Mouse (Mus musculus): ENCODE results near the gene Slc7a15. TPM values are rescaled to one million over a fixed set of nuclear protein-coding genes. Genes with fewer than 3 reads are reported as not detected.

Gene Slc7a15
- polyA plus RNA-seq, 1 experiment from 2014 or later, result not detected

- Histone ChIP-seq H3K27ac (no peak overlapping the region), H3K9ac (no peak overlapping the region), H3K4me1 (replicated peaks) (peaks cover 16% of the 10 kb centered on the region), H3K9me3 (replicated peaks) (no peaks in the 10 kb centered on the region), H3K27me3 (no peaks in the 10 kb centered on the region), H3K36me3 (no peaks in the 10 kb centered on the region), H3K4me3 (no peak overlapping the region), H3K4me2 (no peak overlapping the region)
- no peak for ATAC-seq (replicated peaks; ENCODE audit: insufficient number of reproducible peaks, insufficient read depth, low FRiP score, low read depth)
- 84% methylated on average over 6 of the region's 6 CpGs for WGBS
Observed at GRCm38 (mm10) chr12:8504131-8504530, 94.7 kb downstream of the Slc7a15 start.

- H3K9me3 ChIP-seq (replicated peaks), result no peaks in the 10 kb centered on the region
- no peak overlapping the region for H3K4me3 ChIP-seq
- peaks cover 16% of the 10 kb centered on the region for H3K4me1 ChIP-seq (replicated peaks)
- ATAC-seq (replicated peaks; ENCODE audit: insufficient number of reproducible peaks, insufficient read depth, low FRiP score, low read depth), result no peak
- H3K9ac ChIP-seq, result no peak overlapping the region
- H3K4me2 ChIP-seq, result no peak overlapping the region
- H3K36me3 ChIP-seq, result no peaks in the 10 kb centered on the region
- 14% methylated on average over 6 of the region's 6 CpGs for WGBS
- H3K27ac ChIP-seq, result no peak overlapping the region
- H3K27me3 ChIP-seq, result no peaks in the 10 kb centered on the region
Observed at GRCm38 (mm10) chr12:8502546-8502945, 96.3 kb downstream of the Slc7a15 start.

- Histone ChIP-seq H3K36me3 (no peaks in the 10 kb centered on the region), H3K27ac (0 out of 2 replicates have a peak overlapping the region, but pooled peaks have one; percentile 0), H3K4me1 (replicated peaks) (peaks cover 24% of the 10 kb centered on the region), H3K27me3 (no peaks in the 10 kb centered on the region), H3K9me3 (replicated peaks) (no peaks in the 10 kb centered on the region), H3K9ac (no peak overlapping the region), H3K4me2 (no peak overlapping the region), H3K4me3 (no peak overlapping the region)
- ATAC-seq (replicated peaks; ENCODE audit: insufficient number of reproducible peaks, insufficient read depth, low FRiP score, low read depth), result no peak
- WGBS, result 64% methylated on average over 14 of the region's 14 CpGs
Observed at GRCm38 (mm10) chr12:8501571-8502305, 97.1 kb downstream of the Slc7a15 start.

- H3K4me3 ChIP-seq, result peak overlapping the region; percentile 94
Observed at GRCm38 (mm10) chr12:8500597-8501570, 98.0 kb downstream of the Slc7a15 start.

GRCm38 (mm10) chr12:8499871-8500596, 98.8 kb downstream of the Slc7a15 start, which contains the start of gene Rhob:
Rhob (minus strand) TSS chr12:8500009.
- Histone ChIP-seq H3K9me3 (replicated peaks) (no peaks in the 10 kb centered on the region), H3K36me3 (no peaks in the 10 kb centered on the region), H3K4me2 (peak within 1 kb of the TSS; percentile 75), H3K9ac (peak within 1 kb of the TSS; percentile 99), H3K4me1 (replicated peaks) (peaks cover 35% of the 10 kb centered on the region), H3K27me3 (no peaks in the 10 kb centered on the region), H3K4me3 (peak within 1 kb of the TSS; percentile 94), H3K27ac (peak within 1 kb of the TSS; percentile 100)
- peak; percentile 97 for ATAC-seq (replicated peaks; ENCODE audit: insufficient number of reproducible peaks, insufficient read depth, low FRiP score, low read depth)
- under 1% methylated on average over 56 of the region's 56 CpGs for WGBS

More at GRCm38 (mm10) chr12:8500597-8501570, 98.0 kb downstream of the Slc7a15 start:
- Histone ChIP-seq H3K27ac (peak overlapping the region; percentile 100), H3K36me3 (no peaks in the 10 kb centered on the region), H3K9ac (peak overlapping the region; percentile 70), H3K9me3 (replicated peaks) (no peaks in the 10 kb centered on the region), H3K4me2 (peak overlapping the region; percentile 75), H3K27me3 (no peaks in the 10 kb centered on the region), H3K4me1 (replicated peaks) (peaks cover 32% of the 10 kb centered on the region)
- WGBS, result 45% methylated on average over 17 of the region's 17 CpGs
- no peak for ATAC-seq (replicated peaks; ENCODE audit: insufficient number of reproducible peaks, insufficient read depth, low FRiP score, low read depth)

- ATAC-seq (replicated peaks; ENCODE audit: insufficient number of reproducible peaks, insufficient read depth, low FRiP score, low read depth), result peak; percentile 29
- no peaks in the 10 kb centered on the region for H3K36me3 ChIP-seq
- H3K4me2 ChIP-seq, result peak overlapping the region; percentile 75
- WGBS, result under 1% methylated on average over 89 of the region's 99 CpGs
- H3K9ac ChIP-seq, result peak overlapping the region; percentile 99
- H3K9me3 ChIP-seq (replicated peaks), result no peaks in the 10 kb centered on the region
- H3K27me3 ChIP-seq, result no peaks in the 10 kb centered on the region
- H3K4me1 ChIP-seq (replicated peaks), result peaks cover 35% of the 10 kb centered on the region
- H3K4me3 ChIP-seq, result peak overlapping the region; percentile 94
- H3K27ac ChIP-seq, result peak overlapping the region; percentile 100
Observed at GRCm38 (mm10) chr12:8499001-8499870, 99.6 kb downstream of the Slc7a15 start.

GRCm38 (mm10) chr12:8498591-8499000, 100.3 kb downstream of the Slc7a15 start:
- Histone ChIP-seq H3K9me3 (replicated peaks) (no peaks in the 10 kb centered on the region), H3K4me2 (peak overlapping the region; percentile 75), H3K4me1 (replicated peaks) (peaks cover 35% of the 10 kb centered on the region), H3K9ac (peak overlapping the region; percentile 99), H3K4me3 (peak overlapping the region; percentile 94), H3K36me3 (no peaks in the 10 kb centered on the region), H3K27me3 (no peaks in the 10 kb centered on the region), H3K27ac (peak overlapping the region; percentile 100)
- ATAC-seq (replicated peaks; ENCODE audit: insufficient number of reproducible peaks, insufficient read depth, low FRiP score, low read depth), result no peak
- 1% methylated on average over 13 of the region's 13 CpGs for WGBS

GRCm38 (mm10) chr12:8498148-8498571, 100.7 kb downstream of the Slc7a15 start:
- Histone ChIP-seq H3K4me2 (peak overlapping the region; percentile 75), H3K9me3 (replicated peaks) (no peaks in the 10 kb centered on the region), H3K36me3 (no peaks in the 10 kb centered on the region), H3K9ac (peak overlapping the region; percentile 99), H3K27me3 (no peaks in the 10 kb centered on the region), H3K27ac (peak overlapping the region; percentile 100), H3K4me3 (peak overlapping the region; percentile 94), H3K4me1 (replicated peaks) (peaks cover 35% of the 10 kb centered on the region)
- ATAC-seq (replicated peaks; ENCODE audit: insufficient number of reproducible peaks, insufficient read depth, low FRiP score, low read depth), result no peak
- 14% methylated on average over 8 of the region's 8 CpGs for WGBS

- Histone ChIP-seq H3K9ac (no peak overlapping the region; the same call in 1 of the 2 replicates), H3K4me3 (peak overlapping the region; percentile 94), H3K27ac (peak overlapping the region; percentile 65), H3K4me1 (replicated peaks) (peaks cover 35% of the 10 kb centered on the region), H3K27me3 (no peaks in the 10 kb centered on the region), H3K9me3 (replicated peaks) (no peaks in the 10 kb centered on the region), H3K4me2 (peak overlapping the region; percentile 75), H3K36me3 (no peaks in the 10 kb centered on the region)
- no peak for ATAC-seq (replicated peaks; ENCODE audit: insufficient number of reproducible peaks, insufficient read depth, low FRiP score, low read depth)
- WGBS, result 25% methylated on average over 2 of the region's 2 CpGs
Observed at GRCm38 (mm10) chr12:8497314-8497706, 101.6 kb downstream of the Slc7a15 start.

- ATAC-seq (replicated peaks; ENCODE audit: insufficient number of reproducible peaks, insufficient read depth, low FRiP score, low read depth), result no peak
- H3K9me3 ChIP-seq (replicated peaks), result no peaks in the 10 kb centered on the region
- H3K27me3 ChIP-seq, result no peaks in the 10 kb centered on the region
- no peaks in the 10 kb centered on the region for H3K36me3 ChIP-seq
- peak overlapping the region; percentile 94 for H3K4me3 ChIP-seq
- WGBS, result 33% methylated on average over 2 of the region's 2 CpGs
- peaks cover 33% of the 10 kb centered on the region for H3K4me1 ChIP-seq (replicated peaks)
- H3K4me2 ChIP-seq, result peak overlapping the region; percentile 75
- H3K9ac ChIP-seq, result peak overlapping the region; percentile 0; the same call in 1 of the 2 replicates
- peak overlapping the region; percentile 65 for H3K27ac ChIP-seq
Observed at GRCm38 (mm10) chr12:8496679-8497313, 102.1 kb downstream of the Slc7a15 start.

Data from heart, embryonic 15.5 days (tissue).